Mouse (Mus musculus): Measurements from ENCODE around the gene Ccdc171.

GRCm38 (mm10) chr4:83742806-83743460 lies 217.6 kb downstream of the Ccdc171 start:
- TF ChIP-seq CTCF (IDR thresholded peaks at IDR 0.05; ENCODE audit: low read depth, low read length) (no peak), POLR2A (IDR thresholded peaks at IDR 0.05; ENCODE audit: borderline replicate concordance, low read depth, low read length) (no peak)

Data from bone marrow macrophage, adult 2 months (primary cell).